Mouse (Mus musculus) kidney, adult 9 months (tissue): ENCODE results near the gene Prex1.

Experiments used
- DNase-seq: peaks from one replicate; pipeline ENCODE4 v3.0.0; 2022

The Prex1 gene

DNA sequence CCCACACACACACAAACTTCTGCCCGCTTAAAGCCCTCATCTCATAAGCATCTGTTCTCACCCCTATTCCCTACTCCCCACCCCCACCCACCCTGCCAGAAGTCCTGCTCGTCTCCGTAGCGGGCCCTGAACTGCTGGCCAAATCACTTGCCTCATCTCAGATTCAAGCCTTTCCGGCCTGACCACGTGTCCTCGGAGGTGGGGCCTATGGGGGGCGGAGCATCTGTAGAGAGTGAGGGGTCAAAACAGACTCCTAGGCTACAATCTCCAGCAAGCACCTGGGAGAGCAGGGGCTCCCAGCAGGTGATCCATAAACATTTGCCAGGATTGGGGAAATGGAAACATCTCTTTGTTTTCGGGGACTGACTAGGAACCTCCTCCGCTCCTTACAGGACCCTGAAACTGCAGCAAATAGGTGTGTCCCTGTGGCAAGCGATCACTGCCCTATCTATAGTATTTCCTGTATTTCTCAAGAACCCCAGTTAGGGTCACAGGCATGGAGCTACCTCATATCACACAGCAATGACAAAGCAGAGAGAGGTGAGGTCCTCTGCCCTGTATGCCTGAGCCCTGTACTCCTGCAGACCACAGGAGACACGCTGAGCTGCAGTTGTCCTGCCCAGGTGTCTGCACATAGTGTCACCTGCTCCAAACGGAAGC, 29.6 kb downstream of the Prex1 start:
- no peak for DNase-seq

- no peak for DNase-seq
These were observed 30.8 kb downstream of the Prex1 start for GRCm38 (mm10) chr2:166682866-166683265.

- DNase-seq, result no peak
These were observed 34.5 kb downstream of the Prex1 start for GRCm38 (mm10) chr2:166678959-166679759.

- DNase-seq, result peak; percentile 23
These were observed 36.7 kb downstream of the Prex1 start for GRCm38 (mm10) chr2:166676933-166677332.

- no peak for DNase-seq
These were observed 37.1 kb downstream of the Prex1 start for GRCm38 (mm10) chr2:166676498-166676897.

DNA sequence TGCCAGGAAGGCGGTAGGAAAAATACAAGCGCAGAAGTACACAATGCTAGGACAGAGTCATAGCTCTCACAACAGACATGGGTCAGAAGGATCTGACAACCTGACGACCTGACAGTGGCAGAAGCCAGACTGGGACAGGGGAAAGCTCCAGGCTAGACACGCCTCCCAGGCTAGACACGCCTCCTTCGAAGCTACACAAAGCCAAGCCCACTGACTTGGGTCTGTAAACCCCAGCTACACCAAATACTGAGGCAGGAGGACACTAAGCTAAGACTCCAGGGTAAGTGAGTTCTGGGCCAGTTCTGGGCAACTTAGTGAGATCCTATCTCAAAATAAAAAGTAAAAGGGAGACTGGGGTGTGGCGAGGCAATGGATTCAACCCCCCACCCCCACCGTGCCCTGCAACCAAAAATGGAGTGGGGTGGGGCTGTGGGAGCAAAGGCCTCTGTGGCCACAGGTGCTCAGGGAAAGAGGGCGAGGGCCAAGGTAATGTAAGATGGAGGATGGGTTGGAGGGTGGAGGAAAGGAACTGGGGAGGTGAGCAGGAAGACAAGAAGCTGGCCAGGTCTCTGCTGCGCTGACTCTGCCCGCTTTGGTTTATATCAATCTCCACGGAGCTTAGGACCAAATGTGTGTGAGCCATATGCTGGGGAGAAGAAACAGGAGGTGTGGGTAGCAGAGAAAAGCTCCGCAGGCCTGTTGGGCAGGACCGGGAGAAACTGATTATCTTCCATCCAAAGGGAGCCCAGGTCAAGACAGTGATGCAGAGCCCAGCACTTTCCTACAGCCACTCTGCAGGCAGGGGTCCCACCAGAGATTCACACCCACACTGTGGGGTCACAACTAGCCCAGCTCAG, 37.8 kb downstream of the Prex1 start:
- DNase-seq, result no peak

DNA sequence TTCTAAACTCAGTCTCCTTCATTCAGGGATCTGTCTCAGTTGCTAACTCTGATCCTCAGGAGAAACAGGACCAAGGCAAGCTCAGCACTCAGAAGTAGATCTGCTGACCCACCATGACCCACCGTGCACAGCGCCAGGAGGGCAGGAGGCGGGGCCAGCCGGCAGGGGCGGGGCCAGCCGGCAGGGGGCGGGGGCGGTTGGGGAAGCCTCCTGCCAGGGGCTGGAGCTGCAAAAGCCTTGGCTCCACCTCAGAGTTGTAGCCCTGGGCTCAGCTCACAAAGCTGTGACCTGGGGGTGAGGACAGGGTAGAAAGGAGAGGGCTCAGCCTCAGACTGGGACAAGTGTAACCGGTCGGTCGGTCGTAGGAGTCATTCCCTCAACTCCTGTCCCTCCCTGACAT, 38.9 kb downstream of the Prex1 start:
- no peak for DNase-seq

GRCm38 (mm10) chr2:166673951-166674350, 39.7 kb downstream of the Prex1 start:
- no peak for DNase-seq

GRCm38 (mm10) chr2:166672171-166672965, 41.3 kb downstream of the Prex1 start:
- DNase-seq, result no peak

DNA sequence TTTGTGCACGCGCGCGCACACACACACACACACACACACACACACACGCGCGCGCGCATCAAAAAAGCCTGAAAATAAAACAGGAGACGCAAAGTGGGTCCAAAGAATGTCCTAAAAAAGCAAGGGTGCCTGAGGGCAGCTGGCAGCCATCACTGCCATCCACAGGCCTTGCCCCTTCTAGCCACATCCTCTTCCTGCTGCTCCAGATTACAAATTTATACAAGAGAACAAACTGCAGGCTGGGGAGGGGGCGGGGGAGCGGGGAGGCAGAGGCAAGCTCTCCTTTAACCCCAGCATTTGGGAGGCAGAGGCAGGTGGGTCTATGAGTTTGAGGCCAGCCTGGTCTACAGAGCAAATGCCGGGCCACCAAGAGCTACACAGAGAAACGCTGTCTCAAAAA, 42.0 kb downstream of the Prex1 start:
- no peak for DNase-seq

- no peak for DNase-seq
These were observed 42.6 kb downstream of the Prex1 start for GRCm38 (mm10) chr2:166671019-166671418.

- DNase-seq, result no peak
These were observed 43.7 kb downstream of the Prex1 start for GRCm38 (mm10) chr2:166669922-166670321.

DNA sequence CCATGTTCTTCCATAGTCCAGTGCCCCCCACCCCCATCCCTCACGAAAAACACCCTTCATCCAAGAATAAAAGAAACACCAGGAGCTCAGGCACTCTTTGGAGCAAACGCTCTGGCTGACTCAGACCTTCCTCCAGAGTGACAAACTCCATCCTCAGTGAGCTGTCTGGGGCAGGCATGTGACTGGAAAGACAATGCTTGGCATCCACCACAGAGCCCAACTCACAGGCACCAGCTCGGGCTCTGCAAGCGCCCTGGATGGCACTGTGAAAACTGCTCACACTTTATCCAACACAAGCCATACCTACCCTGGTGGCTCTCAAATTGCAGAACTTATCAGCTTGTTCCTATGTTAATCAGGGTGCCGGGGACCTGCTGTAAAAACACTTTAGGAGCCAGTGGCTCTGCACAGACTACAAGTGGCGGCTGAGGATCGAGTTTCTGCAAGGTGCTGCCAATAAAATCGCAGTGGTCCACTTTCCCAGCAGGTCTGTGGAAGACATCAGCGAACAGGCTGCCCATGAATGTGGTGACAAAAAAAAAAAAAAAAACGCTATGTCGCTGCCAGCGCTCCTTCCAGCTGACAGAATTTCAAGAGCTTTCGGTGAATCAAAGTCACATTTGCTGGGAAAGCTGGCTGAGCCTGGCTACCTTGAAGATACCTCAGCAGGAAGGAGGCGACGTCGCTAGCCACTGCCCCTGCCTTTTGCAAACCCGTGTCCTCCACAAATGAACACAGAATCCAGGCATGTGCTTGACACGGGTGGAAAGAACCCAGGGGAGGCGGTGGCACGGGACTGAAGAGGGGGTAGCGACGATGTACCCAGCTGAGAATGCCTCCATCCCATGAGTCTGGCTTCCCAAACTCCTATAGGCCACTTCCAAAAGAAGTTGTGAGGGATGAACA, 45.6 kb downstream of the Prex1 start:
- DNase-seq, result no peak

DNA sequence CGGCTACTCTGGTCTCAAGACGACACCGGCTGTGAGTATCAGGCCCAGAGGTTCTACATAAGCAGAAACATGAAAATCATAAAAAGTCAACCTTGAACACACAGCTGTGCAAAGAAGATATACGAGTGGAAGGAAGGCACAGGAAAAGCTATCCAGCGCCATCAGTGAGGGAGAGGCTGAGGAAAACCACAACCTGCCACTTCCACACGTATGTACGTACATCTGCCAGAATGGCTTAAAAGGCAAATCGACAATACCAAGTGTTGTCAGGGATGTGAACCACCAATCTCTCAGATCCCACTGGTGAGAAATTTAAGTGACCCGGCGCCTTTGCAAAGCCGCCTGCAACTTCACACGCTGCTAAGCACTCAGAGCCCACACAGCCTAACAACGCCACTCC, 47.5 kb downstream of the Prex1 start:
- no peak for DNase-seq

DNA sequence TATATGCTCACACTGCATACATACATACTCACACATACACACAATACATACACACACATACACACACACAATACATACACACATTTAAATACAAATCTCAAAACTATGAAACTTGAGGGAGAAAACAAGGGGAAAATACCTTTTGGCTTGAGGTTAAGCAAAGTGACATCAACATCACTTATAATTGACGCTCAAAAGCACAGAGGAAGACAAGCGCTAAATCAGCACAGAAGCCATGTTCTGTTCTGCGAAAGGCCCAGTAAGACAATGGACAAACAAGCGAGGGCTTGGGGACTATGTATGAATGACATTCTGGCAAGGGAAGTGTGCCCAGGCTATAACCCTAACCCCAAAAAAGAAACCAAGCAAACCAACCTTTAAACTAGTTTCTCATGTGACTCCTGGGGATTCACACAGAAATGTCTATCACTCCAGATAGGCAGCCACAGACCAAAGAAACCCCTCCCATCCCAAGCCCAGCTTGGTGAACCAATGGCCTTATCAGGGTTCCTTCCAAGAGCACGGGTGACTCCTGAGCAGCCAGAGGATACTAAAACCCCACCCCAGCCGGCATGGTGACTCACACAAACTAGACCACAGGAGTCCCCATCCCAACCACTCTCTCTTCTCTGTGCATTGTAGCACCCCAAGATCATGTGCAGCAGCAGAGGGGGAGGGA, 48.2 kb downstream of the Prex1 start:
- no peak for DNase-seq

DNA sequence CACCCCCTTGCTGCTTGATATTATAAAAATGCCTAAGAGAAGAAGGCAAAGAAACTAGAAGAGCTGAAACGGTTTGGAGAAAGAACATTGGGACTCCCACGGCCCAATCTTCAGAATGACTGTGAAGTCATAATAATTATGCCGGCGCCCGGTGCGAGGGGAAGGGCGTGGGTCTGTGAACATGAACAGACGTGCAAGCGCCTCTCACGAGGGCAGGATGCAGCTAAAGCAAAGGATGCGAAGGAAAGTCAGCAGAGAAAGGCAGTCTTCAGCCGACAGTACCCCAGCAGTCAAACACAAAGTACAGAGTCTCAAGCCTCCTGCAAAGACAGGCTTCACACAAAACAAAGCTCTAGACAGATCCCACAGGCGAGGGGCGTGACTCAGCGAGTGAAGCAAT, 49.1 kb downstream of the Prex1 start:
- no peak for DNase-seq

DNA sequence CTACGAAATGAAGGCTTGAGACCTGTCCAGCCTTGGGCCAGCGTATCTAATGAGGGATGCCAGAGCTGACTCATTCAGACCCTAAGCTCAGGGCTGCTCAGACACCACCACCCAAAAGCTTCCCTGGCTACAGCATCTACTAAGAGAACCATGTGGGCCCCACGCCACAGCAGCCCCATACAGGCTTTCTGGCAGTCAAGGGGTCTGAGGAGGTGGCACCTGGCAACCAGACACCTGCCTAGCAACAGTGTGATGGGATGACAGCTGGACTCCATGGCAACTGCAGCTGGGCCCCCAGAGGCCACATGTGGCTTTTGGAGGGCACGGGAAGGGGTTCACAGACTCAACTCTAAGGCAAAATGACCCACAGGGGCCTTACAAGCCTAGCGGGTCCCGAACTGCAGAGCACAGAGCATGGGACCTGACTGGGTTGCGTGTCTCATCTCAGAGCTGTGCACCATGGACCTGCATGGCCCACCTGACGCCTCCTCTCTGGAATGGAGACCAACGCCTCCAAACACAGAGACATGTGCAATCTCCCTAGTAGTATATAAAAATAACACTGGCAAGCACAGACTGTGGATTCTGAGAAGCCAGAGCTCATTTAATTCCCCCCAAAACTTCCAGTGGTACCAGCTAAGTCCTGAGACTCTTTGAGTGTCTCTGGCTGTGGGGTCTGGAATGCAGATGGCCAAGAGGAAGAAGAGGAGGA, 50.2 kb downstream of the Prex1 start:
- DNase-seq, result no peak

DNA sequence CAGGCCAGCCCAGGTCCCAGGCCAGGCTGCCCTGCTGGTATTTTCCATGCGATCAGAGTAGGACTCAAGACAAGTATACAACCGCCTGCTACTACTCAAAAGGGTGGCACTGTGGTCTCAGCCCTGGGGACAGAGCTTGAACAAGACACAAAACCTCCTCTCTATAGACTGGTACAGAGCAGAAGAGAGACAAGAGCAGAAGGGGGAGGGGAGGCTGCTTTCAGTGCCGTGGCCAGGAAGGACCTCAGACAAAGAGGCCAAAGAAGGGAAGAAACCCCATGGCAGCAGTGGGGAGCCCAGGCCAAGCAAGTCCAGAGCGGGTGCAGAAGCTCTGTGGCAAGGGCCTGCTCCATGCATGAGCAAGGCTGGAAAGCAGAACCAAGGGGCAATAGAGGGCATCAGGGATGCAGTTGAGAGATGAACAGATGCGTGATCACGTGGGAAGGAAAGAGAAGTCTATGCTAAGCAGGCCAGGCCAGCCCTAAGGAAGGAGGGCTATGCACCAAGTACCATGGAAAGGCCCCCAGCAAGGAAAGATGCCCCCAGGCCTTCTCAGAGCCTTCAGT, 51.0 kb downstream of the Prex1 start:
- no peak for DNase-seq

GRCm38 (mm10) chr2:166661971-166662370, 51.7 kb downstream of the Prex1 start:
- DNase-seq, result no peak

GRCm38 (mm10) chr2:166661498-166661897, 52.1 kb downstream of the Prex1 start:
- DNase-seq, result no peak
